Mouse (Mus musculus) heart, adult 2 months (tissue): ENCODE results near the gene Slc7a5.

Experiments
- CTCF ChIP-seq: fragments of 200-600 bp; IDR thresholded peaks from 2 replicates; pipeline ENCODE4 v1.8.1; 2022; ENCODE audit warnings: antibody characterized with exemption, mild to moderate bottlenecking, moderate library complexity
- EP300 ChIP-seq: fragments of 200-500 bp; IDR thresholded peaks from 2 replicates; pipeline ENCODE4 v1.6.1; 2011; ENCODE audit warnings: low read depth, low read length, control low read depth; ENCODE audit not compliant: insufficient read depth
- POLR2A ChIP-seq: fragments of 200-500 bp; IDR thresholded peaks from 2 replicates; pipeline ENCODE4 v1.6.1; 2011; ENCODE audit warnings: mild to moderate bottlenecking, low read depth, low read length, control low read depth; ENCODE audit not compliant: insufficient read depth

- TF ChIP-seq CTCF (peak; percentile 81), POLR2A (no peak), EP300 (no peak)
These were observed 27.0 kb upstream of the Slc7a5 start for GRCm38 (mm10) chr8:121934506-121934905.
